Mouse (Mus musculus): ENCODE data around the gene Erh. TPM values are rescaled to one million over a fixed set of nuclear protein-coding genes. Genes with fewer than 3 reads are reported as not detected.
A peak's percentile ranks its signal among the peaks of the same experiment; 100 is the strongest.

Erh gene
- polyA plus RNA-seq (2014; fragmentation: Nextera tagmentation; extraction: Ambion mirVana): 335 and 346 TPM in 2 replicates

DNA sequence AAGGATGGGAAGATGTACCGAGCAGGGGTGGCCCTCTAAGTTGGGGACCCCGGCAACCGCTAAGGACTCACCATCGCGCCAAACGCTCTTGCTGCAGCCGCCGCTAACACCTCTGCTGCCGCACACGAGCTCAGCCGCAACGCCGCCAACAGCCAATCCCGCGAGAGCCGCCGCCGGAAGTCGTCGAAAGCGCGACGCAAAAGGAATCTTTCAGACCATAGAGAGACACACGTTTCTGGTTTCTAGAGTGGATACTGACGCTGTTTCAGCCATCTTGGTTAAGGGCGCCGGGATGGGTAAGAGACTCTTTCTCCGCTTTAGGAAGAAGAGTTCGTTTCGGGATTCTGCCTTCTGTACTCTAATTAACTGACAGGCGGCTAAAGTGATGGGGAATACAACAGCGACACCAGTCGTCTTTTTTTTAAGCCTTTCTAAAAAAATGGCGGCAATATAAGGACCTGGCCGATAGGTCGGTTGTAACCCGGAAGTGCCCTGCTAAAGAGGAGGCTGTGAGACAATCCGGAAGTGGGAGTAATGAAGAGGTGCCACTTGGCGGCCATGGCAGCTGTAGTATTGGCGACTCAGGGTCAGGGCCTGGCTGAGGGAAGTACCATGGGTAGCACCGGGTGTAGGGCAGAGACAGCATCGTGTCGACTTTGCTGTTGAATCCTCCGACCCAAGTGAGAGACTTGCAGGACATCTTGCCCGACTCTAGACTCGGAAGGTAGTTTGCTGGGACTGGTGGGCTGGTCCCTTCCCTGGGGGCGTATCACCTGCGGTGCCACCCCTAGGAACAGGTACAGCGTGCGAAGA lies at the start of gene Erh, which contains the start of gene Slc39a9:
Gene Erh, minus strand, starts transcription at position 649 of the 813 bp plus-strand sequence.
Gene Slc39a9, plus strand, starts transcription at position 191 of the 813 bp plus-strand sequence.
- peaks cover 8% of the 10 kb centered on the region for H3K36me3 ChIP-seq (ENCODE audit: control insufficient read depth, insufficient read depth, low read length)
- H3K27me3 ChIP-seq (ENCODE audit: control insufficient read depth, insufficient read depth, low read length): no peaks in the 10 kb centered on the region
- WGBS: under 1% methylated on average over 50 of the region's 50 CpGs
- H3K4me2 ChIP-seq (ENCODE audit: low read depth): peak within 1 kb of the TSS; percentile 92
- peak within 1 kb of the TSS; percentile 96 for H3K4me3 ChIP-seq (ENCODE audit: low read depth, low read length)
- no peaks in the 10 kb centered on the region for H3K9me3 ChIP-seq (ENCODE audit: control insufficient read depth, low read length)
- ATAC-seq (ENCODE audit: insufficient read depth, low FRiP score, low TSS enrichment): peak; percentile 97
- peak within 1 kb of the TSS; percentile 84 for H3K27ac ChIP-seq (ENCODE audit: low read depth, low read length)
- peak within 1 kb of the TSS; percentile 98 for H3K9ac ChIP-seq (ENCODE audit: low read length)
- peaks cover 27% of the 10 kb centered on the region for H3K4me1 ChIP-seq (ENCODE audit: control insufficient read depth, insufficient read depth, low read length)
- DNase-seq (ENCODE audit: low spot score): peak; percentile 97

DNA sequence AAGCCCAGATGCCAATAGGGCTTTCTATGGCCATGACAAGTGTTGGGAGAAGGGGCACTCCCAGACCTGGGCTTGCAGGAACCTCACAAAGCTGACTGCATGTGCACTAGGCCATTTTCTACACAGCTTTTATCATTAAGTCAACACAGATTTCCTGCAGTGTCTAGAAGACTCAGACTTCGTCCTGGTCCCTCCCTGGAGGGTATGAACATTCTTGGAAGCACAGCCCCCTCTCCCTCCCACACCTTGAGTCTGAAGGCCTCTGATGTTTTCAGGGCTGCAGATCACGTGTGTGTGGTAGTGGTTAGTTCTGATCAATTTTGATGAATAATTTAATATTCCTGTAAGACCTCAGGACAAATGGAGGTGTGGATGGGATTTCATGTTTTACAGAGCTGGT lies 49.6 kb upstream of the Erh start:
- Histone ChIP-seq H3K27ac (ENCODE audit: low read depth, low read length) (no peak overlapping the region), H3K4me2 (ENCODE audit: low read depth) (no peak overlapping the region), H3K9ac (ENCODE audit: low read length) (no peak overlapping the region), H3K4me1 (ENCODE audit: control insufficient read depth, insufficient read depth, low read length) (0 out of 2 replicates have a peak, but pooled peaks cover 2% of the 10 kb centered on the region), H3K4me3 (ENCODE audit: low read depth, low read length) (no peak overlapping the region), H3K9me3 (ENCODE audit: control insufficient read depth, low read length) (no peaks in the 10 kb centered on the region), H3K27me3 (ENCODE audit: control insufficient read depth, insufficient read depth, low read length) (peaks cover 32% of the 10 kb centered on the region), H3K36me3 (ENCODE audit: control insufficient read depth, insufficient read depth, low read length) (no peaks in the 10 kb centered on the region)
- no peak for DNase-seq (ENCODE audit: low spot score)
- WGBS: 48% methylated on average over 2 of the region's 2 CpGs
- ATAC-seq (ENCODE audit: insufficient read depth, low FRiP score, low TSS enrichment): no peak

DNA sequence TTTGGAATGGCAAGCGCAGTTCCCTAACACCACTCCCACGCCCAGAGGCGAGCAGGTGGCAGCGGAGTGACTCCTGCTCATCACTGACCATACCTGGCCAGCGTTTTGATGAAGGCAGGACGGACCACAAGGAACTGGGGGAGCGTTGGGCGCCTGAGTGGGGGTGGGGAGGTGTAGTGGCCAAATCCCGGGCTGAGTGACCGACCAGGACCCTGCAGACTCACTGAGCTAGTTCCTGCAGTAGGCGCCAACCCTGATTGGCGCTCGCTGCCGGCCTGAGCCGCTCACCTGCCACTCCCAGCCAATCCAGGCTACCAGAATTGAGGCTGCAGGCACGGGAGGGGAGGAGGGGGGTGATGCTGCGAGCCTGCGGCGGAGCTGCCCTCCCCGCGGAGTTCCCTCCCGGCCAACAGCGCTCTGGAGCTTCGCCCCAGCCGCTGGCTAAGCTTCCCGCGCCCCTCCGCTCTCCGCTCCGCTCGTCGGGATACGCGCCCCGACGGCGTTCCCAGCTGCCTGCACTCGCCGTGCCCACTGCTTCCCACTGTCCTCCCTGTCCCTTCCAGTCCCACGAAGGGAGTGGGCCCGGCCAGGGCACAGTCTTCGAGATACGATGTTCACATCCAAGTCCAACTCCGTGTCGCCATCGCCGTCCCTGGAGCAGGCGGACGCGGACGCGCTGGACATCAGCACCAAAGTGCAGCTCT lies 48.3 kb upstream of the Erh start, which contains the start of gene Plekhd1:
Gene Plekhd1, plus strand, starts transcription at position 323 of the 704 bp plus-strand sequence.
- Histone ChIP-seq H3K9ac (ENCODE audit: low read length) (no peak within 1 kb of the TSS; the same call in 1 of the 2 replicates), H3K27me3 (ENCODE audit: control insufficient read depth, insufficient read depth, low read length) (peaks cover 32% of the 10 kb centered on the region), H3K4me3 (ENCODE audit: low read depth, low read length) (peak within 1 kb of the TSS; percentile 29), H3K9me3 (ENCODE audit: control insufficient read depth, low read length) (no peaks in the 10 kb centered on the region), H3K36me3 (ENCODE audit: control insufficient read depth, insufficient read depth, low read length) (no peaks in the 10 kb centered on the region), H3K4me1 (ENCODE audit: control insufficient read depth, insufficient read depth, low read length) (0 out of 2 replicates have a peak, but pooled peaks cover 2% of the 10 kb centered on the region), H3K4me2 (ENCODE audit: low read depth) (peak within 1 kb of the TSS; percentile 49), H3K27ac (ENCODE audit: low read depth, low read length) (no peak within 1 kb of the TSS; the same call in 1 of the 2 replicates)
- ATAC-seq (ENCODE audit: insufficient read depth, low FRiP score, low TSS enrichment) (peak; percentile 27; the same call in 1 of the 2 replicates), DNase-seq (ENCODE audit: low spot score) (peak; percentile 62)
- WGBS: under 1% methylated on average over 51 of the region's 52 CpGs

DNA sequence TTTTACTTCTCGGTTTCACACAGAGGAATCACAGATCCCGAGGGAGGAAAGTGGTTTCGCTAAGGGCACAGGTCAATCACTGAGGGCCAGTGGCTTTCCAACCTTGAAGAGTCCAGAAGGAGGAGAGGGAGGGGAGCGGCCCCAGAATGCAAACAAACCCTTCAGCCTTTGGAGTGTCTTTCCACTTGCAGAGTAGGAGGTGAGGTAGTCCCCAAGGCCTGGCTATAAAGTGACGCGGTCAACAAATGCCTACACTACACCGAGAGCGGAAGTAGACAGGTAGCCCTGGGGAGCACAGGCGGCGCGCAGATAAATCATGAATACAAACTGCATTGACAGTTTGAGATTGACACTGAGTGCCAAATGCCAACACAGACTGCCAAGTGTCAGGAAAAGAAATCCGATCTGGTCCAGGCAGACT lies 47.5 kb upstream of the Erh start:
- DNase-seq (ENCODE audit: low spot score) (peak; percentile 15), ATAC-seq (ENCODE audit: insufficient read depth, low FRiP score, low TSS enrichment) (no peak)
- Histone ChIP-seq H3K9me3 (ENCODE audit: control insufficient read depth, low read length) (no peaks in the 10 kb centered on the region), H3K9ac (ENCODE audit: low read length) (no peak overlapping the region), H3K4me3 (ENCODE audit: low read depth, low read length) (no peak overlapping the region), H3K4me2 (ENCODE audit: low read depth) (no peak overlapping the region; the same call in 1 of the 2 replicates), H3K27ac (ENCODE audit: low read depth, low read length) (no peak overlapping the region), H3K36me3 (ENCODE audit: control insufficient read depth, insufficient read depth, low read length) (no peaks in the 10 kb centered on the region), H3K4me1 (ENCODE audit: control insufficient read depth, insufficient read depth, low read length) (0 out of 2 replicates have a peak, but pooled peaks cover 2% of the 10 kb centered on the region), H3K27me3 (ENCODE audit: control insufficient read depth, insufficient read depth, low read length) (peaks cover 32% of the 10 kb centered on the region)
- WGBS: 10% methylated on average over 12 of the region's 12 CpGs

DNA sequence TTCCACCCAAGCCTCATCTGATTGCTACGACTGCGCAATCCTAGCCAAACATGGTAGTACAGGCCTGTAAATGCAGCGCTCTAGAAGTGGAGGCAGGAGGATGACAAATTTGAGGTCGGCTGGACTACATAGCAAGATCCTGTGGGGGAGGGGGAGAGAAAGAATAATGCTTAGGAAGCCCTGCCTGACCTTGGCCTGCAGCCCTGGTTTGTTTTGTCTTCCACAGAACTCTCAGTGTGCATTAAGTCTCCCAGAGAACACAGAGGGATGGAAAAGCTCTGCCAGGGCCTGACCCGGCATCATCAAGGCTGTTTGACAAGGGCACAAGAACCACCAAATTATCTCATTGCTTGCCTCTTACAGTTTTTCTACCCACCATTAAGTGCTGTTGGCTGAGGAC lies 45.6 kb upstream of the Erh start:
- Histone ChIP-seq H3K27ac (ENCODE audit: low read depth, low read length) (no peak overlapping the region), H3K4me3 (ENCODE audit: low read depth, low read length) (no peak overlapping the region), H3K36me3 (ENCODE audit: control insufficient read depth, insufficient read depth, low read length) (no peaks in the 10 kb centered on the region), H3K27me3 (ENCODE audit: control insufficient read depth, insufficient read depth, low read length) (peaks cover 30% of the 10 kb centered on the region), H3K4me2 (ENCODE audit: low read depth) (no peak overlapping the region), H3K9me3 (ENCODE audit: control insufficient read depth, low read length) (no peaks in the 10 kb centered on the region), H3K4me1 (ENCODE audit: control insufficient read depth, insufficient read depth, low read length) (0 out of 2 replicates have a peak, but pooled peaks cover 2% of the 10 kb centered on the region), H3K9ac (ENCODE audit: low read length) (no peak overlapping the region)
- DNase-seq (ENCODE audit: low spot score): no peak
- 55% methylated on average over 5 of the region's 5 CpGs for WGBS
- no peak for ATAC-seq (ENCODE audit: insufficient read depth, low FRiP score, low TSS enrichment)

DNA sequence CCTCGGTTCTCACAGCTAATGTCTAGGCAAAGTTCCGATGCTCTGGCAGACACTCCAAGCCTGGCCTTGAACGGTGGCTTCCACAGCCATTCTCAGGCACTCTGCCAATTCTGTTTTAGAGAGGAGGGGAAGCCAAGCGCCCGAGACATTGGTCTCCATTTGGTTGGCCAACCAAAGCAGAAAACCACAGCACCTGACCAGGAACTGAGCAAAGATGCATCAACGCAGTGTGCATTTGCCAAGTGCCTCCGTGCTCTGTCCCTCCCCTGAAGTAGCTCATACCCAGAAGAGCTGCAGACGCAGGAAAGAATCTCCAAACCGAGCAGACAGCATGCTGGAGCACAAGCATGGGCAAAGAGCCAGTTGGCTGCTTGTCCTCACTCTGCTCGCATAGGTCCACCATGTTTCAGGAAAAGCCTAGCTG lies 43.7 kb upstream of the Erh start:
- no peaks in the 10 kb centered on the region for H3K9me3 ChIP-seq (ENCODE audit: control insufficient read depth, low read length)
- no peak overlapping the region for H3K27ac ChIP-seq (ENCODE audit: low read depth, low read length)
- H3K4me2 ChIP-seq (ENCODE audit: low read depth): no peak overlapping the region
- ATAC-seq (ENCODE audit: insufficient read depth, low FRiP score, low TSS enrichment) (no peak), DNase-seq (ENCODE audit: low spot score) (no peak)
- H3K27me3 ChIP-seq (ENCODE audit: control insufficient read depth, insufficient read depth, low read length): peaks cover 13% of the 10 kb centered on the region
- WGBS: 84% methylated on average over 10 of the region's 10 CpGs
- H3K9ac ChIP-seq (ENCODE audit: low read length): no peak overlapping the region
- H3K4me1 ChIP-seq (ENCODE audit: control insufficient read depth, insufficient read depth, low read length): no peaks in the 10 kb centered on the region
- H3K36me3 ChIP-seq (ENCODE audit: control insufficient read depth, insufficient read depth, low read length): no peaks in the 10 kb centered on the region
- H3K4me3 ChIP-seq (ENCODE audit: low read depth, low read length): no peak overlapping the region

DNA sequence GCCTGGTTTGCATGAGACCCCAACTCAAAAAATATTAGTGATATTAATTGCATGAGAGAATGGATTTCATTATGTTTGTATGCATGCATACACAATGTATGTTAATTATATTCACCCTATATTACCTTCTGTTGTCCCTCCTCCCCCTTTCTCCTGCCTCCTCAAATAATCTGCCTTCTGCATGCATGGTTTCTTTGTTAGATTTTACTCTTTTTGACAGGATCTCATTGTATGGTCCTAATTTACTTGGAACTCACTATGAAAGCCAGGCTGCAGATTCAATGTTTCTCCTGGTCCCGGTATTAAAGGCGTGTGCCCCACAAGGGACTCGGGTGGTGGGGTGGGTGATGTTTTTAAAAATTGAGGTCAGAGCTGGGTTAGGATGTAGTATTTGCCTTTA lies 40.2 kb upstream of the Erh start:
- H3K4me3 ChIP-seq (ENCODE audit: low read depth, low read length): no peak overlapping the region
- H3K4me2 ChIP-seq (ENCODE audit: low read depth): no peak overlapping the region
- no peaks in the 10 kb centered on the region for H3K9me3 ChIP-seq (ENCODE audit: control insufficient read depth, low read length)
- H3K36me3 ChIP-seq (ENCODE audit: control insufficient read depth, insufficient read depth, low read length): no peaks in the 10 kb centered on the region; the same call in 1 of the 2 replicates
- ATAC-seq (ENCODE audit: insufficient read depth, low FRiP score, low TSS enrichment): no peak
- no peak overlapping the region for H3K9ac ChIP-seq (ENCODE audit: low read length)
- WGBS: 86% methylated on average over 3 of the region's 3 CpGs
- H3K27me3 ChIP-seq (ENCODE audit: control insufficient read depth, insufficient read depth, low read length): no peaks in the 10 kb centered on the region
- H3K4me1 ChIP-seq (ENCODE audit: control insufficient read depth, insufficient read depth, low read length): no peaks in the 10 kb centered on the region
- H3K27ac ChIP-seq (ENCODE audit: low read depth, low read length): no peak overlapping the region
- DNase-seq (ENCODE audit: low spot score): no peak

DNA sequence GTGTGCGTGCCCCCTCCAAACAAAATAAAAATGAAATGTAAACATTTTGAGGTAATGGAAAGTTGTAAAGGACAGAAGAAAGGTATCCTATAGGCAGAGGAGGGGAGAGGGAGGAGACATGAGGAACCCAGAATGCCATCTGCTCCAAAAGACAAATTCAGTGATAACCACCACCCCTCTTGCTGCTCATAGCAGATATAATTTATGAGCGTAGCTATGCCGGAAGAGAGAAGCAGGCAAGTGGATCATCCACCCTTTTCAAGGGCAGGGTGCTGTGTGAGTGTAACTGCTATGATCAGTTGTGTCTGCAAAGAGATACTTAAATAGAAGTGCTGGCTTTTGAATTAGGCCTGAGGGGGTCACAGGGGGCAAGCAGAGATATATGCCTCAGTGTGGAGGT lies 39.4 kb upstream of the Erh start:
- Histone ChIP-seq H3K27ac (ENCODE audit: low read depth, low read length) (no peak overlapping the region), H3K9ac (ENCODE audit: low read length) (no peak overlapping the region), H3K9me3 (ENCODE audit: control insufficient read depth, low read length) (no peaks in the 10 kb centered on the region), H3K4me1 (ENCODE audit: control insufficient read depth, insufficient read depth, low read length) (no peaks in the 10 kb centered on the region), H3K4me2 (ENCODE audit: low read depth) (no peak overlapping the region), H3K4me3 (ENCODE audit: low read depth, low read length) (no peak overlapping the region), H3K27me3 (ENCODE audit: control insufficient read depth, insufficient read depth, low read length) (no peaks in the 10 kb centered on the region), H3K36me3 (ENCODE audit: control insufficient read depth, insufficient read depth, low read length) (no peaks in the 10 kb centered on the region; the same call in 1 of the 2 replicates)
- ATAC-seq (ENCODE audit: insufficient read depth, low FRiP score, low TSS enrichment): no peak
- no peak for DNase-seq (ENCODE audit: low spot score)
- 92% methylated on average over 3 of the region's 3 CpGs for WGBS

All from neural tube, embryonic 11.5 days (tissue).